Mouse (Mus musculus): ENCODE data around the gene Clip2. TPM values are rescaled to one million over a fixed set of nuclear protein-coding genes. Genes with fewer than 3 reads are reported as not detected.

Gene Clip2
- polyA plus RNA-seq, 1 experiment from 2014 or later, result 7.4 TPM

DNA sequence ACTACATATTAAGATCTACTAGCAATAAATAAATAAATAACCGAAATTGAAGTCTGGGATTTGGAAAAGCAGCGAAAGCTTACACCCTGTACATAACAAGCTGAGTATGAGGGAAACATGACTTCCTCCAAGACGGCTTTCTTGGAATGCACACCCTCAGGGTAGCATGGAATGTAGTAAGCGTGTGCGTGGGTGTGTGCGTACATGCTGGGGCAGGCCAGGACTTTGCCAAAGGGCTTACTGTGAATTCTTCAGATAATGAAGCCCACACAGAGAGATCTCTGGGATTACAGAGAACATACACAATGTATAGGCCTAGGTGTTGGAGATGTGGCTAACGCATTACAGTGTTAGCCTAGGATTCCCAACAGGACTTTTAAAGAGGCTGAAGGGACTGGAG, 25.3 kb upstream of the Clip2 start:
- Histone ChIP-seq H3K9ac (no peak overlapping the region), H3K27ac (no peak overlapping the region), H3K36me3 (no peaks in the 10 kb centered on the region), H3K27me3 (no peaks in the 10 kb centered on the region), H3K4me2 (replicated peaks) (no peak overlapping the region), H3K9me3 (no peaks in the 10 kb centered on the region), H3K4me3 (no peak overlapping the region), H3K4me1 (peaks cover 13% of the 10 kb centered on the region)
- no peak for ATAC-seq (ENCODE audit: insufficient number of reproducible peaks, insufficient read depth, low FRiP score, low TSS enrichment)
- WGBS, result 81% methylated on average over 7 of the region's 7 CpGs

- Histone ChIP-seq H3K27ac (no peak overlapping the region), H3K9ac (no peak overlapping the region)
- 77% methylated on average over 14 of the region's 14 CpGs for WGBS
Observed at GRCm38 (mm10) chr5:134576517-134577220, 24.4 kb upstream of the Clip2 start.

GRCm38 (mm10) chr5:134575833-134576232, 23.6 kb upstream of the Clip2 start:
- no peaks in the 10 kb centered on the region for H3K27me3 ChIP-seq
- H3K4me1 ChIP-seq, result peaks cover 17% of the 10 kb centered on the region
- H3K9ac ChIP-seq, result no peak overlapping the region
- WGBS, result 95% methylated on average over 5 of the region's 5 CpGs
- no peak overlapping the region for H3K4me2 ChIP-seq (replicated peaks)
- H3K9me3 ChIP-seq, result no peaks in the 10 kb centered on the region
- H3K36me3 ChIP-seq, result no peaks in the 10 kb centered on the region
- H3K27ac ChIP-seq, result no peak overlapping the region
- H3K4me3 ChIP-seq, result no peak overlapping the region
- ATAC-seq (ENCODE audit: insufficient number of reproducible peaks, insufficient read depth, low FRiP score, low TSS enrichment), result no peak

More at GRCm38 (mm10) chr5:134576517-134577220, 24.4 kb upstream of the Clip2 start:
- Histone ChIP-seq H3K4me2 (replicated peaks) (no peak overlapping the region), H3K9me3 (no peaks in the 10 kb centered on the region), H3K27me3 (no peaks in the 10 kb centered on the region), H3K4me3 (no peak overlapping the region), H3K4me1 (peaks cover 17% of the 10 kb centered on the region), H3K36me3 (no peaks in the 10 kb centered on the region)
- ATAC-seq (ENCODE audit: insufficient number of reproducible peaks, insufficient read depth, low FRiP score, low TSS enrichment), result no peak

GRCm38 (mm10) chr5:134572508-134573214, 20.4 kb upstream of the Clip2 start:
- H3K9ac ChIP-seq, result peak overlapping the region; percentile 40
- peaks cover 25% of the 10 kb centered on the region for H3K4me1 ChIP-seq
- ATAC-seq (ENCODE audit: insufficient number of reproducible peaks, insufficient read depth, low FRiP score, low TSS enrichment), result no peak; the same call in 1 of the 2 replicates
- no peaks in the 10 kb centered on the region for H3K27me3 ChIP-seq
- peak overlapping the region; percentile 65 for H3K4me2 ChIP-seq (replicated peaks)
- no peaks in the 10 kb centered on the region for H3K36me3 ChIP-seq
- no peaks in the 10 kb centered on the region for H3K9me3 ChIP-seq
- peak overlapping the region; percentile 69 for H3K27ac ChIP-seq
- peak overlapping the region; percentile 43 for H3K4me3 ChIP-seq
- 39% methylated on average over 10 of the region's 10 CpGs for WGBS

GRCm38 (mm10) chr5:134571730-134572507, 19.7 kb upstream of the Clip2 start:
- no peaks in the 10 kb centered on the region for H3K36me3 ChIP-seq
- peaks cover 25% of the 10 kb centered on the region for H3K4me1 ChIP-seq
- no peaks in the 10 kb centered on the region for H3K27me3 ChIP-seq
- H3K4me3 ChIP-seq, result peak overlapping the region; percentile 43
- H3K4me2 ChIP-seq (replicated peaks), result peak overlapping the region; percentile 65
- 0 out of 2 replicates have a peak, but pooled peaks have one; percentile 53 for ATAC-seq (ENCODE audit: insufficient number of reproducible peaks, insufficient read depth, low FRiP score, low TSS enrichment)
- H3K27ac ChIP-seq, result peak overlapping the region; percentile 69
- H3K9ac ChIP-seq, result peak overlapping the region; percentile 40
- WGBS, result 1% methylated on average over 23 of the region's 23 CpGs
- no peaks in the 10 kb centered on the region for H3K9me3 ChIP-seq

DNA sequence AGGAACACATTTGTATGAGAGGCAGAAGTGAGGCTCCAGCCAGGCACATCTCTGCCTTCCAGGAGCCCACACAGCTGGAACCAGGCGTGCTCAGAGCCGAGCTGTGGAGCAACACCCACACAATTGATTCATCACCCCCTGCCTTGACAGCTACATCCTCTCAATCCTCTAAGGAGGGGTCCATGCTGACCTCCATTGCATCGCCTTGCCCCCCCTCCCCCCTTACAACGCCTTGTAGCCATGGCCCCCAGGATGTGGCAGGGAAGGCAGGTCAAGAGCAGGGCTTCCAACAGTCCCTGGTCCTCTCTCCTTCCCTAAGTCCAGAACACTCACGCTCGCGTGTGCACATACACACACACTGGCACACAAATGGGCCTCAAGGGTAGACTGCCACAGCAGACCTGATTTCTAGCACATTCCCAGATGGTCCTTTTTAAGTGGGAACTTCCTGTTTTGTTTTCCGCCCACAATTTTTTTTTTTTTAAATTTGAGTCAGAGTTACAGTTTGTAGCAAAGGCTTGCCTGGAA, 16.8 kb upstream of the Clip2 start:
- Histone ChIP-seq H3K36me3 (no peaks in the 10 kb centered on the region), H3K4me3 (no peak overlapping the region), H3K27me3 (no peaks in the 10 kb centered on the region), H3K27ac (peak overlapping the region; percentile 65), H3K9ac (no peak overlapping the region), H3K4me1 (peaks cover 19% of the 10 kb centered on the region), H3K9me3 (no peaks in the 10 kb centered on the region), H3K4me2 (replicated peaks) (no peak overlapping the region)
- no peak for ATAC-seq (ENCODE audit: insufficient number of reproducible peaks, insufficient read depth, low FRiP score, low TSS enrichment)
- 35% methylated on average over 8 of the region's 8 CpGs for WGBS

GRCm38 (mm10) chr5:134568030-134568429, 15.8 kb upstream of the Clip2 start:
- no peak overlapping the region for H3K4me3 ChIP-seq
- no peak for ATAC-seq (ENCODE audit: insufficient number of reproducible peaks, insufficient read depth, low FRiP score, low TSS enrichment)
- no peak overlapping the region for H3K27ac ChIP-seq
- peaks cover 17% of the 10 kb centered on the region for H3K4me1 ChIP-seq
- H3K9ac ChIP-seq, result no peak overlapping the region
- H3K4me2 ChIP-seq (replicated peaks), result no peak overlapping the region
- WGBS, result 69% methylated on average over 3 of the region's 3 CpGs
- H3K36me3 ChIP-seq, result no peaks in the 10 kb centered on the region
- no peaks in the 10 kb centered on the region for H3K9me3 ChIP-seq
- H3K27me3 ChIP-seq, result no peaks in the 10 kb centered on the region

DNA sequence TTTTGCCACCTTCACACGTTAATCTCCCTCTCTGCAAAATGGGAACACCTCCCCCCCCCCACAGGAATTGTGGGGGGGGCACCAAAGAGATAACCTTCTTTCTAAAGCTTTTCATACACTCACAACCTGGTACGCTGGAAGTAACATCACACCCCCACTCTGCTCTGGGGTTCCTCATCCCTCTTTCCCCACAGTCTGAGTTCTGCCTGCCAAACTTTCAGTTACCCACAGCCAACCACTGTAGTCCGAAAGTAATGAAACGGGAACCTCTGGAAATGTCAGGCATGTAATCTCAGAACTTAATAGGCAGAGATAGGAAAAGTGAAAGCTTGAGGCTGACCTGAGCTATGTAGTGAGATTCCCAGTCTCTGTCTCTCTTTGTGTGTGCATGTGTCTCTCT, 15.2 kb upstream of the Clip2 start:
- WGBS, result 86% methylated on average over 4 of the region's 4 CpGs
- H3K4me3 ChIP-seq, result no peak overlapping the region
- H3K9ac ChIP-seq, result no peak overlapping the region
- H3K9me3 ChIP-seq, result no peaks in the 10 kb centered on the region
- H3K27ac ChIP-seq, result no peak overlapping the region
- ATAC-seq (ENCODE audit: insufficient number of reproducible peaks, insufficient read depth, low FRiP score, low TSS enrichment), result no peak
- no peaks in the 10 kb centered on the region for H3K27me3 ChIP-seq
- no peaks in the 10 kb centered on the region for H3K36me3 ChIP-seq
- no peak overlapping the region for H3K4me2 ChIP-seq (replicated peaks)
- peaks cover 12% of the 10 kb centered on the region for H3K4me1 ChIP-seq

DNA sequence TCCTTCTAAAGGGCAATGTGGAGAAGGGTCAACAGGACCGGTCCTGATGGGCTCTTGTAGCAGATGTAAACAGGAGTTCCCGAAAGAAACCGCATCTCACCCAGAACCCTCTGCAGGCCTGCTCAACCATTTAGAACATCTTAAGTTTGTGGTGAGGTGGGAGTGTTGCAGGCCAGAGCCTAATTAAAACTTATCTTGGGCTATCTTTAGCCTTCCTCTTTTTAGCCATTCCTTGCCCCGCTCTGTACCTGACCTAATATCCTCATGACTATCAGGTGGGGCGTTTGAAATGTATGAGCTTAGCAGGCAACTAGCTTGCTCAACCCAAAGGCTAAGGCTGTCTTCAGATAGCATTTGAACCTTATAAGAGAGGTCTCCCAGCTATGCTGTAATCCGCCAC, 13.5 kb upstream of the Clip2 start:
- Histone ChIP-seq H3K4me1 (peaks cover 8% of the 10 kb centered on the region; the same call in 1 of the 2 replicates), H3K36me3 (no peaks in the 10 kb centered on the region), H3K9ac (no peak overlapping the region), H3K4me3 (no peak overlapping the region), H3K27me3 (no peaks in the 10 kb centered on the region), H3K27ac (no peak overlapping the region), H3K9me3 (no peaks in the 10 kb centered on the region), H3K4me2 (replicated peaks) (no peak overlapping the region)
- no peak for ATAC-seq (ENCODE audit: insufficient number of reproducible peaks, insufficient read depth, low FRiP score, low TSS enrichment)
- 91% methylated on average over 6 of the region's 6 CpGs for WGBS

DNA sequence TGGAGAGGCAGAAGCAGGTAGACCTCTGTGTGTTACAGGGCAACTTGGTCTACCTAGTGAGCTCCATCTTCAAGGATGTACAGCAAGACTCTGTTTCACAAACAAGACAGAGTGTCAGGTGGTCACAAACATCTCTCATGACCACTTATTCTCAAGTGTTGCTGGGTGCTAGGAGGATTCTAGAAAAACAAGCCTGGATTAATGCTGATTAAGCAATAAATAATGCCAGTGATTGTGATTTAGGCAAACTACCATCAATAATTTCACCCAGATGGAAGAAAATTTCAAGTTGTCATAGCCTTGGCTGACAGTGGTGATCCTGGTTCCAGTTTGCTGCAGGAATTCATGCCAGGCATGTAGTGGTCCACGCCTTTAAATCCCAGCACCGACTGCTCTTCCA, 12.0 kb upstream of the Clip2 start:
- no peaks in the 10 kb centered on the region for H3K36me3 ChIP-seq
- H3K27ac ChIP-seq, result no peak overlapping the region
- H3K4me3 ChIP-seq, result no peak overlapping the region
- no peaks in the 10 kb centered on the region for H3K27me3 ChIP-seq
- no peak for ATAC-seq (ENCODE audit: insufficient number of reproducible peaks, insufficient read depth, low FRiP score, low TSS enrichment)
- WGBS, result 95% methylated on average over 2 of the region's 2 CpGs
- H3K4me2 ChIP-seq (replicated peaks), result no peak overlapping the region
- no peaks in the 10 kb centered on the region for H3K9me3 ChIP-seq
- no peak overlapping the region for H3K9ac ChIP-seq
- H3K4me1 ChIP-seq, result peaks cover 7% of the 10 kb centered on the region; the same call in 1 of the 2 replicates

DNA sequence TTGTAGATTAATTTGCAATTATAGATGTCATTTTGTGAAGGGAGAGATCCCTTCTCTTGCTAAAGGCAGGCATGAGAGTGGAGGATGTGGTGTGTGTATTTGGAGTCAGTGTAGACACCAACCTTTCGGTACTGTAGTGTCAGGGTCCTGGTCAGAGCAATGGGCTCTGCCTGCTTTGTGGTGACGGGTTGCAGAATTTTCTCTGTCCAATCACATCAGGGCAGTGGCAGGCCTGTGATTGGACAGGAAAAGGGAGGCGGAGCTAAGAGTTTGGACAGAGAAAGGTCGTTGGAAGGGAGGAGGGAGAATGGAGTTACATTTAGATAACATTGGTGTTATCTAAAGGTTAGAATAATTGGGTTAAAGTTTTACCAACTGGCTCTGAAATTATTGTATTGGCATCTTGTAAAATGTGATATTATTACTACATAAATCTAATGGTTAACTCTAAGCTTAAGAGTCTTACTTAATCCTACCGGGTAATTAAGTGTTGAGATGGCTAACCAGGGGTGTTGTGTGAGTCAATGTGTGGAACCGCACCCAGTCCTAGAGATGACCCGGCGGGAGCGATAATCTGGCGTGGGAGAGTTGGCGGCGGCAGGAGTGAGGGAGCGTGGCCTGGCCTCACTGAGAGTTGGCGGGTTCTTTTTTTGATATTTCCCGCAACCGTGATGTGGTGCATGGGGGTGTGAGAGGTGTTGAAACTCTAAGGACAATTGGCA, 8.4 kb upstream of the Clip2 start:
- Histone ChIP-seq H3K4me2 (replicated peaks) (no peak overlapping the region), H3K4me1 (peaks cover 2% of the 10 kb centered on the region), H3K36me3 (no peaks in the 10 kb centered on the region), H3K9me3 (no peaks in the 10 kb centered on the region), H3K27me3 (no peaks in the 10 kb centered on the region), H3K27ac (no peak overlapping the region), H3K4me3 (no peak overlapping the region), H3K9ac (no peak overlapping the region)
- no peak for ATAC-seq (ENCODE audit: insufficient number of reproducible peaks, insufficient read depth, low FRiP score, low TSS enrichment)
- WGBS, result 78% methylated on average over 16 of the region's 16 CpGs

Data from embryonic facial prominence, embryonic 12.5 days (tissue).